Comparison of ENCODE assay signal across 9 mouse cellular contexts in the genomic region with DNA sequence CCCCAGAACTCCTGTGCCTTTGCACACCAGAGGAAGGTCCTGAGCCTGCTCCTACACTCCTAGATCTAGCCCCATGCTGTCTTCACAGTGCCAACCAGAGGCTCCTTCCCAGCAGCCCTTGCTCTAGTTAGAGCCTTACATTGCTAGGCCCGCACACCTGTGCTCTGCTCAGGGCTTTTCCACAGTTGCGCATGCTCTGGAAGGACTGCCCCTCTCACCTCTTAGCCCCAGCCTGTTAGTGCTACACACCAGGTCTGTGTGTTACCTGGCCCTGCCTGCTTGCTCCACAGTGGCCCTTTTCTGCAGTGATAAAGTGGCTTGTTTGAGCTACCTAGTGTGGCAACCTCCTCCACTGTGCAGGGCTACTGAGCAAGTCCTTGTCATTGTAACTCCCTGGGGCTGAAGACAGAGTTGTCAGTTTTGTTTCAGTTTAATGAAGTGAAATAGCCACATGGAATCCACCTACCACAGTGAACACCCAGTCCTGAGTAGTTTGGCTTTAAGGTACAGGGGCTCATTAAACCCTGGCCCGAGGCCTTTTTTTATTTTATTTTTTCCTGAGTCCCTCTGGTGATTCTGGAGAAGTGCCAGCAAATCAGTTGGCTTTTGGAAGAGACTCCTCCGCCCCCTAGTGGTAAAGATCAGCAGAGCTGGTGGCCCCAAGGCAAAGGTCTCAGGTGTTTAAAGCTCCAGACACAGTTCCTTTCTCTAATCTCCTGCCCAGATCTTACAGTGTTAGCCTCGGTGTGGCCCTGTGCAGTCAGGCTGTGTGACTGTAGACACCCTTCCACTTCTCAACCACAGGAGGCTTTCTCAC. TPM values are rescaled to one million over a fixed set of nuclear protein-coding genes. Genes with fewer than 3 reads are reported as not detected.
DNase-seq lines count a peak whose midpoint lies in the region; ATAC-seq and TF ChIP-seq lines count a peak whose summit lies in the region.
"Had no signal": no experiment of that assay in that cellular context is flagged by ENCODE, and none has a peak within 500 bp of the region (broad histone marks: within the 10 kb centered on the region; RNA-seq: fewer than 3 reads in every experiment).

No protein-coding gene starts in this region.

- no peaks in the 10 kb centered on the region for H3K9me3 ChIP-seq in embryonic facial prominence, embryonic 14.5 days (ENCODE audit: control insufficient read depth, low read length)
- H3K9me3 ChIP-seq: heart, embryonic 15.5 days had no signal

- H3K36me3 ChIP-seq in embryonic facial prominence, embryonic 14.5 days (ENCODE audit: control insufficient read depth, insufficient read depth, low read length): peaks cover 31% of the 10 kb centered on the region; the same call in 1 of the 2 replicates

- H3K27ac ChIP-seq in bone marrow, adult 2 months (ENCODE audit: control insufficient read depth, insufficient read depth, low read depth, low read length, poor library complexity): no peak overlapping the region
- H3K27ac ChIP-seq in embryonic facial prominence, embryonic 14.5 days (replicated peaks; ENCODE audit: low read depth, low read length): no peak overlapping the region
- H3K27ac ChIP-seq: heart, embryonic 15.5 days had no signal

- WGBS in bone marrow, adult 2 months: 39% methylated on average over 5 of the region's 5 CpGs
- WGBS in embryonic facial prominence, embryonic 14.5 days: 40% methylated on average over 5 of the region's 5 CpGs
- 43% methylated on average over 5 of the region's 5 CpGs for WGBS in lung, adult 2 months

- TF ChIP-seq CTCF in bone marrow, adult 2 months (IDR thresholded peaks at IDR 0.05; ENCODE audit: control insufficient read depth, insufficient read depth, low read length): peak; percentile 74
- peak; percentile 72 for TF ChIP-seq CTCF in lung, adult 2 months (IDR thresholded peaks at IDR 0.05; ENCODE audit: insufficient read depth, low read length)

- no peak for TF ChIP-seq POLR2A in bone marrow, adult 2 months (IDR thresholded peaks at IDR 0.05; ENCODE audit: borderline replicate concordance, control insufficient read depth, low read depth, low read length)
- TF ChIP-seq POLR2A in lung, adult 2 months (IDR thresholded peaks at IDR 0.05; ENCODE audit: borderline replicate concordance, extremely low read depth, low read depth, low read length): no peak

- no peaks in the 10 kb centered on the region; the same call in 1 of the 2 replicates for H3K4me1 ChIP-seq in bone marrow, adult 2 months (ENCODE audit: control insufficient read depth, insufficient read depth, low read length)
- no peaks in the 10 kb centered on the region; the same call in 1 of the 2 replicates for H3K4me1 ChIP-seq in embryonic facial prominence, embryonic 14.5 days (ENCODE audit: control insufficient read depth, insufficient read depth, low read length)
- H3K4me1 ChIP-seq in lung, adult 2 months (ENCODE audit: control insufficient read depth, insufficient read depth, low read length): no peaks in the 10 kb centered on the region

- H3K4me2 ChIP-seq in embryonic facial prominence, embryonic 14.5 days (ENCODE audit: low read depth, low read length): no peak overlapping the region
- H3K4me2 ChIP-seq: heart, embryonic 15.5 days had no signal

- H3K27me3 ChIP-seq in embryonic facial prominence, embryonic 14.5 days (replicated peaks; ENCODE audit: control insufficient read depth, insufficient read depth, low read length): no peaks in the 10 kb centered on the region
- H3K27me3 ChIP-seq: heart, embryonic 15.5 days had no signal

- no peak for ATAC-seq in embryonic facial prominence, embryonic 14.5 days (ENCODE audit: low read depth)
- ATAC-seq in neutrophil, adult 5-6 weeks (ENCODE audit: extremely low read depth, insufficient number of reproducible peaks, low FRiP score, poor library complexity, severe bottlenecking): peak; percentile 39; the same call in 1 of the 2 replicates

- intact Hi-C loops in heart, postnatal 36 days (cut with DNase I): loop anchor here (1.0 to 10.0 kb wide), 3 partner anchors 42 to 272 kb away; a partner anchor contains a TSS

- peak; percentile 76 for DNase-seq in ES-CJ7 (ENCODE audit: low read depth, low spot score)
- DNase-seq in embryonic facial prominence, embryonic 14.5 days (ENCODE audit: low spot score): peak; percentile 87
- peak; percentile 68 to 70 for DNase-seq in heart, postnatal 36 days
- peak; percentile 76 to 83 for DNase-seq in kidney, postnatal 4 days
- DNase-seq in lung, adult 2 months: peak; percentile 57
- peak; percentile 81 for DNase-seq in thymus, postnatal 14 days

- H3K4me3 ChIP-seq in bone marrow, adult 2 months (replicated peaks; ENCODE audit: control insufficient read depth, low read depth, low read length): no peak overlapping the region
- H3K4me3 ChIP-seq in embryonic facial prominence, embryonic 14.5 days (ENCODE audit: low read depth, low read length): no peak overlapping the region
- no peak overlapping the region for H3K4me3 ChIP-seq in lung, adult 2 months (replicated peaks; ENCODE audit: extremely low read depth, low read depth, low read length)
- H3K4me3 ChIP-seq: heart, embryonic 15.5 days had no signal

- H3K9ac ChIP-seq in embryonic facial prominence, embryonic 14.5 days (ENCODE audit: low read depth, low read length): peak overlapping the region; percentile 16; the same call in 1 of the 2 replicates
- H3K9ac ChIP-seq: heart, embryonic 15.5 days had no signal

RNA-seq across cellular contexts. Expression of a gene that starts 7.3 kb away (rescaled TPM):
- polyA plus RNA-seq in bone marrow, adult 2 months (2011; ENCODE audit: insufficient read depth, insufficient read length, low replicate concordance, missing spikeins): 32.3 and 59.7 TPM in 2 replicates
- polyA plus RNA-seq in embryonic facial prominence, embryonic 14.5 days (2014; fragmentation: Nextera tagmentation; extraction: Ambion mirVana): 17.6 and 19.9 TPM in 2 replicates
- 1 to 10 TPM; 7.1 to 9.6 TPM for total RNA-seq in heart, postnatal 36 days (2021)
- polyA plus RNA-seq in lung, adult 2 months (2012; rRNA removed): 35.8 and 58.4 TPM in 2 replicates
- 30.7 and 33.6 TPM in 2 replicates for total RNA-seq in neutrophil, adult 5-6 weeks (2017)

RNA-seq across cellular contexts. Expression of a gene that starts 36.7 kb away (rescaled TPM):
- 118 and 180 TPM in 2 replicates for polyA plus RNA-seq in bone marrow, adult 2 months (2011; ENCODE audit: insufficient read depth, insufficient read length, low replicate concordance, missing spikeins)
- 4.1 and 5.8 TPM in 2 replicates for polyA plus RNA-seq in embryonic facial prominence, embryonic 14.5 days (2014; fragmentation: Nextera tagmentation; extraction: Ambion mirVana)
- under 1 TPM; 0.42 to 0.62 TPM for total RNA-seq in heart, postnatal 36 days (2021)
- polyA plus RNA-seq in lung, adult 2 months (2012; rRNA removed): 9.0 and 11.3 TPM in 2 replicates
- total RNA-seq in neutrophil, adult 5-6 weeks (2017): 13.6 and 14.8 TPM in 2 replicates

RNA-seq across cellular contexts. Expression of a gene that starts 45.4 kb away (rescaled TPM):
- not detected in 2 replicates for polyA plus RNA-seq in bone marrow, adult 2 months (2011; ENCODE audit: insufficient read depth, insufficient read length, low replicate concordance, missing spikeins)
- polyA plus RNA-seq in embryonic facial prominence, embryonic 14.5 days (2014; fragmentation: Nextera tagmentation; extraction: Ambion mirVana): 0.16 and 0.36 TPM in 2 replicates
- total RNA-seq in heart, postnatal 36 days (2021): not detected
- polyA plus RNA-seq in lung, adult 2 months (2012; rRNA removed): 0.69 and 3.8 TPM in 2 replicates
- 3.1 and 4.4 TPM in 2 replicates for total RNA-seq in neutrophil, adult 5-6 weeks (2017)
- polyA plus RNA-seq: heart, embryonic 15.5 days had no signal

RNA-seq across cellular contexts. Expression of a gene that starts 55.5 kb away (rescaled TPM):
- 31.6 and 85.4 TPM in 2 replicates for polyA plus RNA-seq in bone marrow, adult 2 months (2011; ENCODE audit: insufficient read depth, insufficient read length, low replicate concordance, missing spikeins)
- polyA plus RNA-seq in embryonic facial prominence, embryonic 14.5 days (2014; fragmentation: Nextera tagmentation; extraction: Ambion mirVana): 8.0 and 12.2 TPM in 2 replicates
- total RNA-seq in heart, postnatal 36 days (2021): 1 to 10 TPM; 1.9 to 3.3 TPM
- 65.6 and 88.8 TPM in 2 replicates for polyA plus RNA-seq in lung, adult 2 months (2012; rRNA removed)
- 209 and 221 TPM in 2 replicates for total RNA-seq in neutrophil, adult 5-6 weeks (2017)

RNA-seq across cellular contexts. Expression of a gene that starts 57.7 kb away (rescaled TPM):
- not detected in 2 replicates for polyA plus RNA-seq in bone marrow, adult 2 months (2011; ENCODE audit: insufficient read depth, insufficient read length, low replicate concordance, missing spikeins)
- 2.4 and 4.9 TPM in 2 replicates for polyA plus RNA-seq in embryonic facial prominence, embryonic 14.5 days (2014; fragmentation: Nextera tagmentation; extraction: Ambion mirVana)
- total RNA-seq in heart, postnatal 36 days (2021): not detected
- polyA plus RNA-seq in lung, adult 2 months (2012; rRNA removed): 32.1 TPM in 1 of 2 replicates, not detected in the other
- total RNA-seq in neutrophil, adult 5-6 weeks (2017): not detected in 2 replicates
